Mouse (Mus musculus) layer of hippocampus, postnatal 14 days (tissue): ENCODE measurements around the gene Gm17067. TPM values are rescaled to one million over a fixed set of nuclear protein-coding genes. Genes with fewer than 3 reads are reported as not detected.
A peak's percentile ranks its signal among the peaks of the same experiment; 100 is the strongest.
"Not testable (repeated sequence)": the region's sequence is repeated elsewhere in the genome, so short reads cannot be mapped to it uniquely, and the experiment has no call there.

Source experiments
- DNase-seq, 2 experiments: peaks; one replicate each; pipeline ENCODE4 v3.0.0; 2021 to 2022; ENCODE audit warnings: low spot score in 2 of 2, mixed read lengths in 1 of 2
- long read RNA-seq, 2 experiments: library from polyadenylated mRNA; stranded (forward); transcript quantifications; one replicate each; pipeline ENCODE4 v2.0.0; 2021
- total RNA-seq, 2 experiments: library from RNA; stranded (reverse); gene quantifications; 2 replicates each; pipeline ENCODE4 v1.2.3; 2021

Gm17067 gene
- not detected for total RNA-seq
- long read RNA-seq, experiment 1 = 0 reads
- long read RNA-seq, experiment 2 = 0 reads

DNA sequence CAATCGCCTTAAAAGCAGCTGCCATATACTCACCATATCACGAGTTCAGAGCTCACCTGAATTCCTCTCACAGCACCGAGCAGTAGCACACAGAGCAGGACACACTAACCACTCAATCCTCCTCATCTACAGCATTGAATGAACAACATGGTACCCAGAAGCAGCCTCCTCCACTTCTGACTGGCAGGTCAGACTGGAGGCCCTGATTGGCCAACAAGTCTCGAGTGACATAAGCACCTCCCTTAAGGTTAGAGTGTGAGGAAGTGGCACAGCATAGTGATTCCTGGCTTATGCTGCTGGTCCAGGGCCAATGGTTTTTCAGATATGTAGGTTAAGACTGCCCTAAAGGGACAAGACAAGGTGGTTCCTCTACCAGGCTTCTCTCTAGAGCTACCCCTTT, at the start of gene Gm17067:
TSS of gene Gm17067 (minus strand) at position 101 of the 400 bp plus-strand sequence.
- not testable (repeated sequence) for DNase-seq

DNA sequence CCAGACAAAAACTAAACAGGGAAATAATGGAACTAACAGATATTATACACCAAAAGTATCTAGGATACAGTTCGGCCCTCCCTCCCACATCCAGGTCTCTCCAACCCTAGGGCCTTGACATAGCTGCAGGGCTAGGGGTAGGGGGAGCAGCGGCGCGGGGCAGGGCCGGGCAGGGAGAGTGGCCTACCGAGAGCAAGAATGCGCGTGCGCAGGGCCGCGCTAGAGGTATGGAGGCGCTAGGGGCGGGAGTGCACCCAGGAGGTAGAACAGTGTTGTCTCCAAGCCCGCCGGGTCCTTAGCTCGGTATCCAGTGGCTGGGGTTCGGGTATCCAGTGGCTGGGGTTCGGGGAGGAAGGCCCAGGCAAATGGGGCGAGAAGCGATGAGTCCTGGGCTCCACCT, 23.0 kb upstream of the Gm17067 start:
- no peak for DNase-seq

DNA sequence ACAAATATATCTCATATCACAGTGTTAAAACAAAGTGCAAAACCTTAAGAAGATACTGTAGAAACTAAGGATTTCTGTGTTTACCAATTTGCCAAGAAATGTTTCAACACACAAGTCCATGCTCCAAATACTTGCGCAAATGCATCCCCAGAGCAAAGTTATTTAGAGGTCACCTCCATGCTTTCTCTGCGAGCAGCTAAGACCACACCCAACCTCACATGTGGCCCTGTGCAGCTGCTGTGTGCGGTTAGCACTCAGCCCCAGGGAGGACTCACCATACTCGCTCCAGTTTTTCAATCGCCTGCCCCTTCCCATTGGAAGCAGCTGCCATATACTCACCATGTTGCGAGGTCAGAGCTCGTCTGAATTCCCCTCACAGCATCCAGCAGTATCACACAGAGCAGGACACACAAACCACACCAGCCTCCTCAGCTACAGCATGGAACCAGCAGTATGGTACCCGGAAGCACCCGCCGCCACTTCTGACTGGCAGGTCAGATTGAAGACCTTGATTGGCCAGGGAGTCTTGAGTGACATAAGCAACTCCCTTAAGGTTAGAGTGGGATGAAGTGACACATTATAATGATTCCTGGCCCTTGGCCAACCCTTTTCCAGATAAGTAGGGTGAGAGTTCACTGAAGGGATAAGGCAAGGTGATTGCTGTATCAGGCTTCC, 11.9 kb upstream of the Gm17067 start:
- DNase-seq = no peak

DNA sequence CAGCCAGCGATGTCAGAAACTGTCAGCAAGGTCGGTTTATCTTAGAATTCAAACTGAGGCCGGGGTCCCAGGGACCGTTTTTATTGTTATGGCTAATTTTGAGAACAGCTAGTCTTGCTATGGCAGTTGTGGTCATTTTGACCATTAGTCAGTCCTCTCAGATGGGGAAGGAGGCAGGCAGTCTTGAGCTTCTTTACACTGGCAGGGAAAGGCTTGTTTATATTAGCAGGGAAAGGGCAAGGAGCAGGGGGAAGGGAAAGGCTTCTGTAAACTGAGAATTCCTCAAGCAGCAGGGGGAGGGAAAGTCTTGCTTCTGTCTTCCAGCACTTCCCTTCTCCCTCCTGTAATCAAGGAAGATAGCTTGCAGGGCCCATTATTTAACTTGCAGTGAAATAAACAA, 33.6 kb downstream of the Gm17067 start:
- DNase-seq = peak in 1 of 2 experiments; percentile 6

DNA sequence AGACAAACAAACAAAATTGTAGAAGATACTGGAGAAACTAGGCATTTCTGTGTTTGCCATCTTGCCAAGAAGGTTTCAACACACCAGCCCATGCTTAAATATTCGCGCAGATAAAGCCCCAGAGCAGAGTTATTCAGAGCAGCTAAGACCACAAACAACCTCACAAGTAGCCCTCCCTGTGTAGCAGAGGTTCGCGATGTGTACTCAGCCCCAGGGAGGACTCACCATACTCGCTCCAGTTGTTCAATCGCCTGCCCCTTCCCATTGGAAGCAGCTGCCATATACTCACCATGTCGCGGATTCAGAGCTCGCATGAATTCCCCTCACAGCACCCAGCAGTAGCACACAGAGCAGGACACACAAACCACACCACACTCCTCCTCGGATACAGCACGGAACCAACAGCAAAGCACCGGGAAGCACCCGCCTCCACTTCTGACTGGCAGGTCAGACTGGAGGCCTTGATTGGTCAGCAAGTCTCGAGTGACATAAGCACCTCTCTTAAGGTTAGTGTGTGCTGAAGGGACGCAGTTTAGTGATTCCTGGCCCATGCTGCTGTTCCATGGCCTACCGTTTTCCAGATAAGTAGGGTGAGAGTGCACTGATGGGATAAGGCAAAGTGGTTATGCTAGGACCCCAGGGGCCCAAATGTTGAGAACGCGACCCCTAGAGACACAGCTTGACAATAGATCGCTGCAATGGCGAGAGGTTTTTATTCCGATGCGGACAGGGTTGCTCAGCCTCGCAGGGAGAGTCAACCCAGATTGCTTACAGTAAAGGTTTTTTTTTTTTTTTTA, 34.3 kb downstream of the Gm17067 start, which contains the start of gene Zfp975:
TSS of gene Zfp975 (minus strand) at position 381 of the 797 bp plus-strand sequence.
- DNase-seq = peak; percentile 80 to 90

DNA sequence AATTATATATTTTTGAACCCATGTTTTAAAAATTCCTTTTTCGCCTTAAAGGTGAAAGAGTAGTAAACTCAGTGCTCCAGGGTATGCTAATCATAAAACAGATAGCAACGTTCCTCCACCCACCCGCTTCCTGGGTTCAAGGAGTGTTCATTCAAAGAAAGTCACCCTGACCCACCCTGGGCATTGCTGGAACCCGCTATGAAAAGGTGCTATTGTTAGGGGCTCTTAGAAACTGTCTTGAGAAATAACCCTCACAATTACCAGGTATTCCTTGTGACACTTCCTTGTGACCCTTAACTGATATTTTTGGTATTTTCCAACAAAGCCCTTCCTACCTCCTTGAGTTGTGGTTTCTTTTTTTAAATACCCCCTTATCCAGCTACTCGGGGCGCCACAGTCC, 46.7 kb downstream of the Gm17067 start:
- not testable (repeated sequence) for DNase-seq

DNA sequence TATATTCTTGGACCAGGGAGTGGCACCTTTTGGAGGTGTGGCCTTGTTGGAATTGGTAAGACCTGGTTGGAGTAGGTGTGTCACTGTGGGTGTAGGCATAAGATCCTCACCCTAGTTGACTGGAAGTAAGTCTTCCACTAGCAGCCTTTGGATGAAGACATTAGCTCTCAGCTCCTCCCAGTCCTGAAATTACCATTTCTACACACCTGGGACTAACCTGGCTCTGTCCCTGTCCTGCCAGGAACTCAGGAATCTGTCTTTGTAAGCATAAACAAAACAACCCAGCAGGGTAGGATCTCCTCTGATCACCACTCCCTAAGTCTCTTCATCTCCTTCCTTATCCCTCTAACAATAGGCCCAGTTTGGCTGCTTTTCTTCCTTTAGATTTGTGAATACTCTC, 47.2 kb downstream of the Gm17067 start:
- DNase-seq = not testable (repeated sequence)

DNA sequence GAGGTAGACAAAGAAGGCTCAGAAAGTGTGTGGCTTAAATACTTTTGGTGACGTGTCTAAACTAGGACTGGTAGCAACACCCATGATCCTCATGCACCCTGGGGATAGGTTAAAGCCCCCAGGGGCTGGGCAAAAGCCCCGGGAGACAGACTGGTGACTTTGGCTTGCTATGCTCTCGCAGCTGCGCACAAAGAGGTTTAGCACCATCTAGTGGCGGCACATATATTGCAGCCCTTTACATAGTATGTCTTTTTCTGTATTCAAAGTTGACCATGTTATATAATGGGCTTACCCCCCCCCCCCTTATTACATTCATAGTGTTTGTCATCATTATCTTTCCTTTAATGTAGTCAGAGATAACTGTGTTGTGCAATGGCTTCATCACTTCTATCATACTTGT, 66.7 kb downstream of the Gm17067 start:
- not testable (repeated sequence) for DNase-seq

Other genes with a start within 250 kb of the Gm17067 start
- 10 to 100 TPM; 20.1 to 21.9 TPM for gene Zfp141, start 221.3 kb downstream of the Gm17067 start, total RNA-seq
- not detected for gene Gm21028, start 148.4 kb downstream of the Gm17067 start, total RNA-seq
- gene Zfp977, start 134.5 kb downstream of the Gm17067 start, total RNA-seq = 1 to 10 TPM; 3.6 TPM
- gene Zfp976, start 84.4 kb downstream of the Gm17067 start, total RNA-seq = 1 to 10 TPM; 4.9 to 5.1 TPM
- 1 to 10 TPM; 5.9 to 7.3 TPM for gene Zfp975, start 34.3 kb downstream of the Gm17067 start, total RNA-seq
- gene Vmn2r62, start 66.5 kb upstream of the Gm17067 start, total RNA-seq = not detected
- gene Gm2381, start 140.2 kb upstream of the Gm17067 start, total RNA-seq = under 1 TPM; 0.30 to 0.33 TPM
- not detected for gene Vmn2r63, start 206.8 kb upstream of the Gm17067 start, total RNA-seq